Mouse (Mus musculus) left cerebral cortex, postnatal 14 days (tissue): ENCODE data around the gene Elob. TPM values are rescaled to one million over a fixed set of nuclear protein-coding genes. Genes with fewer than 3 reads are reported as not detected.

Experiments used
- DNase-seq, 2 experiments: peaks; one replicate each; pipeline ENCODE4 v3.0.0; 2021 to 2022; ENCODE audit warnings: low spot score in 2 of 2, mixed read lengths in 1 of 2
- intact Hi-C: fragments of 180-260 bp; cut with DNase I; formaldehyde crosslinking; loops from one replicate; pipeline ENCODE4 v1.15.1; 2025
- long read RNA-seq, 2 experiments: library from polyadenylated mRNA; stranded (forward); transcript quantifications; one replicate each; pipeline ENCODE4 v2.0.0; 2021
- total RNA-seq, 2 experiments: library from RNA; stranded (reverse); gene quantifications; 2 replicates each; pipeline ENCODE4 v1.2.3; 2021

Gene Elob
- 100 to 1,000 TPM; 334 to 397 TPM for total RNA-seq
- long read RNA-seq, experiment 1, transcript Elob-201 (4 exons, 537 nt): major isoform, 175 of 218 reads
- long read RNA-seq, experiment 1, transcript Elob-204 (4 exons, 414 nt): minor isoform, 6 of 218 reads
- long read RNA-seq, experiment 1, transcript Elob-205 (5 exons, 578 nt): minor isoform, 5 of 218 reads
- long read RNA-seq, experiment 1, transcript Elob-202 (3 exons, 581 nt): minor isoform, 29 of 218 reads
- long read RNA-seq, experiment 1, partial matches to known transcripts: 3 of 218 reads
- long read RNA-seq, experiment 1, other reads (novel, unspliced or antisense): 0 of 218 reads
- long read RNA-seq, experiment 2, transcript Elob-202 (3 exons, 581 nt): minor isoform, 29 of 189 reads
- long read RNA-seq, experiment 2, transcript Elob-201 (4 exons, 537 nt): major isoform, 149 of 189 reads
- long read RNA-seq, experiment 2, partial matches to known transcripts: 6 of 189 reads
- long read RNA-seq, experiment 2, other reads (novel, unspliced or antisense): 0 of 189 reads

GRCm38 (mm10) chr17:23829064-23829619, at the start of gene Elob:
Gene Elob (minus strand): TSS chr17:23829136.
- intact Hi-C loops: no loop called here
- DNase-seq: peak; percentile 87 to 93

GRCm38 (mm10) chr17:23877166-23877565, 48.2 kb upstream of the Elob start:
- no peak for DNase-seq
- intact Hi-C loops: no loop called here

GRCm38 (mm10) chr17:23876741-23877140, 47.8 kb upstream of the Elob start:
- peak; percentile 13 to 40 for DNase-seq
- intact Hi-C loops: no loop called here

- DNase-seq: peak; percentile 36 to 47
- intact Hi-C loops: loop anchor here (5.0 kb wide), 1 partner anchor 88 kb away; no protein-coding TSS in a partner anchor
These were observed 45.2 kb upstream of the Elob start for GRCm38 (mm10) chr17:23873884-23874856.

GRCm38 (mm10) chr17:23868513-23868912, 39.6 kb upstream of the Elob start:
- intact Hi-C loops: no loop called here
- no peak for DNase-seq

DNA sequence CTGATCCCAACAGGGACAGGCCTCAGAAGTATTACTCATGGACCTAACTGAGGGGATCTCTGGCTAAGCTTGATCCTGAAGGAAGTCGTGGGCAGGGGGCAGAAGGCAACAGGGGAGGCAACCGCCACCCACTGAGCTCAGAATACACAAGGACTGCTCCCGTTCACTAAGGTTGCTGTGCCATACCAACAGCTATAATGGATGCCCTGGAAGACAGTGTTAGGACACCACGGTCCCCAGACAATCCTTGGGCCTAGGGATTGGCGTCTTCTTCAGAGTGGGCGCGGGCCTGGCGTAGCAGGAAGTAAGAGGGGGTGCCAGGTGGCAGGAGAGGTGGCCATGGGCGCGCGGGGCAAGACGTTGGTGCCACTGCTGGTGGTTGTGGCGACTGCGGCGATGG, 38.8 kb upstream of the Elob start, which contains the start of gene Prss21:
Prss21 (plus strand) TSS at position 301 of the 400 bp plus-strand sequence.
- no peak for DNase-seq
- intact Hi-C loops: no loop called here

GRCm38 (mm10) chr17:23862926-23863325, 34.0 kb upstream of the Elob start:
- intact Hi-C loops: no loop called here
- no peak for DNase-seq

GRCm38 (mm10) chr17:23857913-23858312, 29.0 kb upstream of the Elob start:
- intact Hi-C loops: no loop called here
- DNase-seq: no peak

GRCm38 (mm10) chr17:23857193-23857592, 28.3 kb upstream of the Elob start:
- intact Hi-C loops: no loop called here
- DNase-seq: no peak

DNA sequence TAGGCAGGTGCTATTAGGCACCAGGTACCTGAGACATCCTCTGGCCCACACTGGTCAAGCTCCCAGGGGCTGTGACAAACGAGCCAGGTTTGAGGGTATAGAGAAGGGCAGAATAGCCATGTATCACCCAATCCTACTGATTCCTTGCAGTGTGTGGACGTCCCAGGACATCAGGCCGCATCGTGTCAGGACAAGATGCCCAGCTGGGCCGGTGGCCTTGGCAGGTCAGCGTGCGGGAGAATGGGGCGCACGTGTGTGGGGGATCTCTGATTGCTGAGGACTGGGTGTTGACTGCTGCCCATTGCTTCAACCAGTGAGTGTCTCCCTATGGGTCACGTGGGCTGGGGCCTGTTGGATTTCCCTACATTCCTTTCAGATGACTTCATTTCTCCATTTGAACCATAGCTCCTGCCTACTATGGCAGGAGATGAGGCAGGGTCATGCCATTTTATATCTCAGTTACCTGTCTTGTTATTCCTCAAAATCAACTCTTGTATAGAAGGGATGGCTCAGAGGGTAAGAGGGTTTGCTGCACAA, 25.4 kb upstream of the Elob start:
- intact Hi-C loops: loop anchor here (2.0 kb wide), 1 partner anchor 107 kb away; no protein-coding TSS in a partner anchor
- no peak for DNase-seq

DNA sequence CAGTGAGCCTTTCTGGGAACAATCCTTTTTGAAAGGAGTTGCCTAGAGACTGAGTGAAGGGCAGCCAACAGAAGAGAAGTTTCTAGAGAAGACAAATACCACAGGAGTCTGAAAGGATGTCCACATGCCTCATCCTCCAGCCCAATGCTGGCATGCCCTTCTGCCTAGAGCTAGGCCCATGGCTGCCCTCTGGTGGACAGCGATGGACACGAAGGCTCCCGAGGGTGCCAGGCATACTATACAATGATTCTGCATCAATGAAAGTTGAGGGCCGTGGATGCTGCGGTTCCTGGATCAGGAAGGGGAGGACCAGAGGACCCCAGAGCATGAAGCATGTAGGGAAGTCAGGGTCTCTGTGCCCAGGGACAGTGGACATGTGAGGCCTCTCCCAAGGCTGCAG, 24.4 kb upstream of the Elob start:
- peak; percentile 31 to 34 for DNase-seq
- intact Hi-C loops: no loop called here

DNA sequence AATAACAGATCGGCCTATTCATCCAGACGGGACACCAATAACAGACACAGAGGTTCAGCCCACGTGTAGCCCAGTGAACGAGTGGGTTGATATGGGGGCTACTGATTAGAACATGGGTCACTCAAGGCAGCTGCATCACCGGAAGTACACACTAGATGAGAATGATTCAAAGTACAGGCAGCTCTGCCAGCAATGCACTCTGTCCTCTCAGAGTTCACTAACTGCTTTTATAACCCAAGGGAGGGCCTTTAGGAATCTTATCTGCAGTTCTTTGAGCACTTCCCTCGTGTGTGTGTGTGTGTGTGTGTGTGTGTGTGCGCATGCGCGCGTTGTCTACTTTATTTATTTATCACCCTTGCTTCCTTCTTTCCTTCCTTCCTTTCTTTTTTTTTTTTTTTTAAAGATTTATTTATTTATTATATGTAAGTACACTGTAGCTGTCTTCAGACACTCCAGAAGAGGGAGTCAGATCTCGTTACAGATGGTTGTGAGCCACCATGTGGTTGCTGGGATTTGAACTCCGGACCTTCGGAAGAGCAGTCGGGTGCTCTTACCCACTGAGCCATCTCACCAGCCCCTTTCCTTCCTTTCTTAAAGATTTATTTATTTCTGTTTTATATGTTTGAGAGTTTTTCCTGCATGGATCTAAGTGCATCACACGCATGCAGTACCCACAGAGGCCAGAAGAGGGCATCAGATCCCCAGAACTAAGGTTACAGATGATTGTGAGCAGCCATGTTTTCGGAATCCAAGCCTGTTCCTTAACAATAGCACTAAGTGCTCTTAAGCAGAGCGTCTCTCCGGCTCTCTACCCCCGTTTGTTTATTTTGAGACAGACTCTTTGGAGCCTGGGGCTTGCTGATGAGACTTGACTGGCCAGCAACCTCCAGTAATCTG, 22.2 kb upstream of the Elob start:
- intact Hi-C loops: no loop called here
- DNase-seq: peak; percentile 74 to 82

- DNase-seq: no peak
- intact Hi-C loops: no loop called here
These were observed 21.1 kb upstream of the Elob start for GRCm38 (mm10) chr17:23850028-23850427.

- DNase-seq: peak in 1 of 2 experiments; percentile 52
- intact Hi-C loops: loop anchor here (5.0 kb wide), 1 partner anchor 72 kb away; the partner anchor contains the start of gene Flywch1
These were observed 14.9 kb upstream of the Elob start, which contains the start of the genes Prss32 and Prss41 for GRCm38 (mm10) chr17:23843812-23844273. Gene Prss32 (plus strand): TSS chr17:23843855. Gene Prss41 (minus strand): TSS chr17:23844172.

GRCm38 (mm10) chr17:23843141-23843811, 14.3 kb upstream of the Elob start:
- DNase-seq: no peak
- intact Hi-C loops: loop anchor here (5.0 kb wide), 1 partner anchor 71 kb away; the partner anchor contains the start of gene Flywch1

- intact Hi-C loops: loop anchor here (5.0 kb wide), 1 partner anchor 69 kb away; the partner anchor contains the start of gene Flywch1
- DNase-seq: peak; percentile 79 to 83
These were observed 12.2 kb upstream of the Elob start for GRCm38 (mm10) chr17:23841145-23841544.

DNA sequence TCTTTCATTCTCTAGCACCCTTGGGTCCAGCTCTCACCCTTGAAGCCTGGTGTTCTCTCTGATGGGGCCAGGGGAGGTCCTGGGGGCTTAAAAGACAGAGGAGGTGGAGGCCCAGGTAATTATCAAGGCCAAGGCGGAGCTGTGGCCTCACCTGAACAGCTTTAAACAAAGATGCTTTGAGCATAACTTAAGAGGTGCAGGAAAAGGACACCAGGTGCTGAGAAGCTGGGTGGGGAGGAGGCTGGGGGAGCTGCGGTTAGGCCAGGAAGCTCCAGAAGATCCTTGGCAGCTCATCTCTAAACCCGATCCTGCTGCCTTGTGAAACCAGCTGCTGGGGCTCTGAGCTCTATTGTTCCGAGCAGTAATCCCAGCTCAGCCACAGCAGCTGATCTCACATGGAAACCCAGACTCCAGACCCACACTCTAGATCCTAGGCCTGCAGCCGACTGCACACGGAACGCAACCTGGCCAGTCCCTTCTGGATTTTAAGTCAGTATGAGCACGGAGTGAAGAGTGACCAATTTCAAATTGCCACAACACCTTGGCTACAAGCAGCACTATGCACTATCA, 7.2 kb upstream of the Elob start, which contains the start of gene Prss33:
Prss33 (minus strand) TSS at position 51 of the 570 bp plus-strand sequence.
- no peak for DNase-seq
- intact Hi-C loops: no loop called here
